Mouse (Mus musculus): ENCODE results near the gene Robo3. TPM values are rescaled to one million over a fixed set of nuclear protein-coding genes. Genes with fewer than 3 reads are reported as not detected.

Gene Robo3
- polyA plus RNA-seq, 1 experiment from 2014 or later = 0.32 TPM

- H3K9ac ChIP-seq (ENCODE audit: low read depth, low read length) = no peak overlapping the region
- no peaks in the 10 kb centered on the region for H3K36me3 ChIP-seq (ENCODE audit: control insufficient read depth, insufficient read depth, low read length)
- H3K9me3 ChIP-seq (ENCODE audit: control insufficient read depth, low read length) = no peaks in the 10 kb centered on the region
- H3K4me2 ChIP-seq = no peak overlapping the region
- H3K27me3 ChIP-seq (replicated peaks; ENCODE audit: control insufficient read depth, insufficient read depth, low read length) = peaks cover 2% of the 10 kb centered on the region
- no peak for DNase-seq (ENCODE audit: low spot score)
- no peak overlapping the region for H3K27ac ChIP-seq (ENCODE audit: low read depth, low read length)
- no peak overlapping the region for H3K4me3 ChIP-seq (ENCODE audit: low read depth, low read length)
- ATAC-seq (replicated peaks; ENCODE audit: low FRiP score) = no peak
- WGBS = 71% methylated on average over 3 of the region's 3 CpGs
- no peaks in the 10 kb centered on the region for H3K4me1 ChIP-seq (replicated peaks; ENCODE audit: control insufficient read depth, insufficient read depth, low read length)
These were observed 18.4 kb downstream of the Robo3 start for GRCm38 (mm10) chr9:37414666-37415065.

GRCm38 (mm10) chr9:37412989-37413388 lies 20.1 kb downstream of the Robo3 start:
- no peak overlapping the region for H3K9ac ChIP-seq (ENCODE audit: low read depth, low read length)
- no peaks in the 10 kb centered on the region for H3K4me1 ChIP-seq (replicated peaks; ENCODE audit: control insufficient read depth, insufficient read depth, low read length)
- no peak overlapping the region for H3K4me2 ChIP-seq
- no peaks in the 10 kb centered on the region for H3K36me3 ChIP-seq (ENCODE audit: control insufficient read depth, insufficient read depth, low read length)
- H3K27ac ChIP-seq (ENCODE audit: low read depth, low read length) = no peak overlapping the region
- H3K4me3 ChIP-seq (ENCODE audit: low read depth, low read length) = no peak overlapping the region
- peaks cover 6% of the 10 kb centered on the region for H3K27me3 ChIP-seq (replicated peaks; ENCODE audit: control insufficient read depth, insufficient read depth, low read length)
- no peaks in the 10 kb centered on the region for H3K9me3 ChIP-seq (ENCODE audit: control insufficient read depth, low read length)
- peak; percentile 5 for DNase-seq (ENCODE audit: low spot score)
- ATAC-seq (replicated peaks; ENCODE audit: low FRiP score) = no peak
- 49% methylated on average over 3 of the region's 3 CpGs for WGBS

- Histone ChIP-seq H3K4me2 (no peak overlapping the region), H3K4me3 (ENCODE audit: low read depth, low read length) (no peak overlapping the region), H3K27me3 (replicated peaks; ENCODE audit: control insufficient read depth, insufficient read depth, low read length) (peaks cover 10% of the 10 kb centered on the region), H3K9ac (ENCODE audit: low read depth, low read length) (no peak overlapping the region), H3K27ac (ENCODE audit: low read depth, low read length) (no peak overlapping the region), H3K9me3 (ENCODE audit: control insufficient read depth, low read length) (no peaks in the 10 kb centered on the region), H3K4me1 (replicated peaks; ENCODE audit: control insufficient read depth, insufficient read depth, low read length) (no peaks in the 10 kb centered on the region), H3K36me3 (ENCODE audit: control insufficient read depth, insufficient read depth, low read length) (no peaks in the 10 kb centered on the region)
- WGBS = 68% methylated on average over 8 of the region's 8 CpGs
- DNase-seq (ENCODE audit: low spot score) = no peak
- no peak for ATAC-seq (replicated peaks; ENCODE audit: low FRiP score)
These were observed 23.2 kb downstream of the Robo3 start for GRCm38 (mm10) chr9:37409698-37410445.

- DNase-seq (ENCODE audit: low spot score) = no peak
- no peaks in the 10 kb centered on the region for H3K36me3 ChIP-seq (ENCODE audit: control insufficient read depth, insufficient read depth, low read length)
- no peak overlapping the region for H3K9ac ChIP-seq (ENCODE audit: low read depth, low read length)
- no peak overlapping the region for H3K4me3 ChIP-seq (ENCODE audit: low read depth, low read length)
- ATAC-seq (replicated peaks; ENCODE audit: low FRiP score) = no peak
- peaks cover 10% of the 10 kb centered on the region for H3K27me3 ChIP-seq (replicated peaks; ENCODE audit: control insufficient read depth, insufficient read depth, low read length)
- H3K4me1 ChIP-seq (replicated peaks; ENCODE audit: control insufficient read depth, insufficient read depth, low read length) = no peaks in the 10 kb centered on the region
- H3K27ac ChIP-seq (ENCODE audit: low read depth, low read length) = no peak overlapping the region
- WGBS = 16% methylated on average over 19 of the region's 19 CpGs
- H3K9me3 ChIP-seq (ENCODE audit: control insufficient read depth, low read length) = no peaks in the 10 kb centered on the region
- H3K4me2 ChIP-seq = no peak overlapping the region
These were observed 25.1 kb downstream of the Robo3 start for GRCm38 (mm10) chr9:37407850-37408502.

GRCm38 (mm10) chr9:37406372-37406771 lies 26.7 kb downstream of the Robo3 start:
- Histone ChIP-seq H3K9ac (ENCODE audit: low read depth, low read length) (no peak overlapping the region), H3K4me2 (no peak overlapping the region), H3K36me3 (ENCODE audit: control insufficient read depth, insufficient read depth, low read length) (no peaks in the 10 kb centered on the region), H3K4me1 (replicated peaks; ENCODE audit: control insufficient read depth, insufficient read depth, low read length) (no peaks in the 10 kb centered on the region), H3K9me3 (ENCODE audit: control insufficient read depth, low read length) (no peaks in the 10 kb centered on the region), H3K27ac (ENCODE audit: low read depth, low read length) (no peak overlapping the region), H3K4me3 (ENCODE audit: low read depth, low read length) (no peak overlapping the region), H3K27me3 (replicated peaks; ENCODE audit: control insufficient read depth, insufficient read depth, low read length) (peaks cover 10% of the 10 kb centered on the region)
- ATAC-seq (replicated peaks; ENCODE audit: low FRiP score) = 0 out of 2 replicates have a peak, but pooled peaks have one; percentile 34
- no peak for DNase-seq (ENCODE audit: low spot score)
- WGBS = 3% methylated on average over 1 of the region's 1 CpGs

- H3K9me3 ChIP-seq (ENCODE audit: control insufficient read depth, low read length) = no peaks in the 10 kb centered on the region
- peak overlapping the region; percentile 6; the same call in 1 of the 2 replicates for H3K4me2 ChIP-seq
- DNase-seq (ENCODE audit: low spot score) (peak; percentile 20), ATAC-seq (replicated peaks; ENCODE audit: low FRiP score) (no peak)
- peaks cover 5% of the 10 kb centered on the region for H3K27me3 ChIP-seq (replicated peaks; ENCODE audit: control insufficient read depth, insufficient read depth, low read length)
- H3K9ac ChIP-seq (ENCODE audit: low read depth, low read length) = no peak overlapping the region
- WGBS = 77% methylated on average over 7 of the region's 7 CpGs
- peak overlapping the region; percentile 22; the same call in 1 of the 2 replicates for H3K4me3 ChIP-seq (ENCODE audit: low read depth, low read length)
- H3K4me1 ChIP-seq (replicated peaks; ENCODE audit: control insufficient read depth, insufficient read depth, low read length) = no peaks in the 10 kb centered on the region
- H3K27ac ChIP-seq (ENCODE audit: low read depth, low read length) = no peak overlapping the region
- no peaks in the 10 kb centered on the region for H3K36me3 ChIP-seq (ENCODE audit: control insufficient read depth, insufficient read depth, low read length)
These were observed 30.0 kb downstream of the Robo3 start for GRCm38 (mm10) chr9:37403011-37403410.

GRCm38 (mm10) chr9:37402501-37402900 lies 30.5 kb downstream of the Robo3 start:
- H3K4me1 ChIP-seq (replicated peaks; ENCODE audit: control insufficient read depth, insufficient read depth, low read length) = no peaks in the 10 kb centered on the region
- 79% methylated on average over 7 of the region's 7 CpGs for WGBS
- no peaks in the 10 kb centered on the region for H3K36me3 ChIP-seq (ENCODE audit: control insufficient read depth, insufficient read depth, low read length)
- no peak for ATAC-seq (replicated peaks; ENCODE audit: low FRiP score)
- peak overlapping the region; percentile 22 for H3K4me3 ChIP-seq (ENCODE audit: low read depth, low read length)
- H3K4me2 ChIP-seq = peak overlapping the region; percentile 6
- no peaks in the 10 kb centered on the region; the same call in 1 of the 2 replicates for H3K27me3 ChIP-seq (replicated peaks; ENCODE audit: control insufficient read depth, insufficient read depth, low read length)
- peak; percentile 29 for DNase-seq (ENCODE audit: low spot score)
- H3K9ac ChIP-seq (ENCODE audit: low read depth, low read length) = no peak overlapping the region
- no peaks in the 10 kb centered on the region for H3K9me3 ChIP-seq (ENCODE audit: control insufficient read depth, low read length)
- H3K27ac ChIP-seq (ENCODE audit: low read depth, low read length) = no peak overlapping the region

- H3K36me3 ChIP-seq (ENCODE audit: control insufficient read depth, insufficient read depth, low read length) = no peaks in the 10 kb centered on the region
- H3K9me3 ChIP-seq (ENCODE audit: control insufficient read depth, low read length) = no peaks in the 10 kb centered on the region
- no peaks in the 10 kb centered on the region; the same call in 1 of the 2 replicates for H3K27me3 ChIP-seq (replicated peaks; ENCODE audit: control insufficient read depth, insufficient read depth, low read length)
- peak within 1 kb of the TSS; percentile 6 for H3K4me2 ChIP-seq
- 17% methylated on average over 7 of the region's 7 CpGs for WGBS
- no peaks in the 10 kb centered on the region for H3K4me1 ChIP-seq (replicated peaks; ENCODE audit: control insufficient read depth, insufficient read depth, low read length)
- ATAC-seq (replicated peaks; ENCODE audit: low FRiP score) (0 out of 2 replicates have a peak, but pooled peaks have one; percentile 25), DNase-seq (ENCODE audit: low spot score) (no peak)
- no peak within 1 kb of the TSS for H3K27ac ChIP-seq (ENCODE audit: low read depth, low read length)
- H3K9ac ChIP-seq (ENCODE audit: low read depth, low read length) = no peak within 1 kb of the TSS; the same call in 1 of the 2 replicates
- peak within 1 kb of the TSS; percentile 22 for H3K4me3 ChIP-seq (ENCODE audit: low read depth, low read length)
These were observed 31.2 kb downstream of the Robo3 start, which contains the start of gene Robo4 for GRCm38 (mm10) chr9:37401802-37402201. TSS of gene Robo4 (plus strand) at chr9:37401897.

All from liver, embryonic 11.5 days (tissue).